Mouse (Mus musculus) bone marrow macrophage, adult 2 months (primary cell): Measurements from ENCODE around the gene Rps16.

Experiments used
- CTCF ChIP-seq: IDR thresholded peaks from 2 replicates; pipeline ENCODE4 v1.5.1; 2012; ENCODE audit warnings: low read depth, mild to moderate bottlenecking, low read length, moderate library complexity
- POLR2A ChIP-seq: IDR thresholded peaks from 2 replicates; pipeline ENCODE4 v1.6.1; 2012; ENCODE audit warnings: mild to moderate bottlenecking, low read depth, low read length, borderline replicate concordance

DNA sequence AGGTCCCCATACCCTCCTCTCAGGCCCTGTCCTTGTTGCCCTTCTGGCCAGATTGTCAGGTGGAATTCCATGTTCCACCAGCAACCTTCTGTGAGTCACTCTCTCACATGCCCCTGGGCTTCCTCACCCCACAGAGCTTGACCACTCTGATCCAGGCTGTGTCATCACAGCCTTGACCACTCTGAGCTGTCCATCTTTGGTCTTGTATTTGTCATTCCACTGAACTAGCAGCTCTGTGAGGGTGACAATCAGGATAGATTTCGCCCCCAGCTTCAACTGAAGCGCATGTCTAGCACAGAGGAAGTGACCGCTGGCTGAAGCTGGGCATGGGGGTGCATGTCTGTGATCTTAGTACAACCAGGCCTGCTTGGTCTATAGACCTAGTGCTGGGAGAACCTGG, 39.9 kb downstream of the Rps16 start:
- TF ChIP-seq POLR2A, result no peak
- TF ChIP-seq CTCF, result no peak
